8 mouse cellular contexts compared by ENCODE assay signal in the genomic region with DNA sequence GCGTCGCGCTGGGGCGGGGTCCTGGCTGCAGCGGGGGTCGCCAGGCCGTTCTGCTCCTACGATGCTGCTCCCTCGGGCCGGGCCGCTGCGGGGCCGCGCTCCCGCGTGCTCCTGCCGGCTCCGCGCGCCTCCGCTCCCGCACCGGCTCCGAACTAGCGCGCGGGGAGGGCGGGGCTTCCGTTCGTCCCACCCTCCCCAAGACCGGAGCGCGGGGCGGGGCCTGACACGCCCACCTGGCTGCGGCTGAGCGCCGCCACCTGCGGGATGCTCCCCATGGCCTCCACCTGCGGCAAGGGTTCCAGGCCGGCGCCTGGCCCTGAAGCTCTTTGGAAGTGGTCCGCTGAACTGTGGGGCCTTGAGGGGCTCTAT. TPM values are rescaled to one million over a fixed set of nuclear protein-coding genes. Genes with fewer than 3 reads are reported as not detected.
DNase-seq lines count a peak whose midpoint lies in the region; ATAC-seq lines count a peak whose summit lies in the region.

A gene (minus strand): TSS at position 157 of the 369 bp plus-strand sequence.

- H3K4me2 ChIP-seq in forebrain, embryonic 12.5 days: peak within 1 kb of the TSS; percentile 95
- H3K4me2 ChIP-seq in heart, embryonic 15.5 days: peak within 1 kb of the TSS; percentile 93
- peak within 1 kb of the TSS; percentile 83 for H3K4me2 ChIP-seq in liver, embryonic 12.5 days
- H3K4me2 ChIP-seq in neural tube, embryonic 11.5 days (ENCODE audit: low read depth): peak within 1 kb of the TSS; percentile 91

- ATAC-seq in forebrain, embryonic 12.5 days (ENCODE audit: low FRiP score): peak; percentile 85
- peak; percentile 54 for ATAC-seq in heart, embryonic 15.5 days (replicated peaks; ENCODE audit: insufficient number of reproducible peaks, insufficient read depth, low FRiP score, low read depth)
- peak; percentile 47; the same call in 1 of the 2 replicates for ATAC-seq in liver, embryonic 12.5 days
- peak; percentile 55 for ATAC-seq in neural tube, embryonic 11.5 days (ENCODE audit: insufficient read depth, low FRiP score, low TSS enrichment)

- peak within 1 kb of the TSS; percentile 91 for H3K9ac ChIP-seq in forebrain, embryonic 12.5 days
- H3K9ac ChIP-seq in heart, embryonic 15.5 days: peak within 1 kb of the TSS; percentile 60
- peak within 1 kb of the TSS; percentile 35; the same call in 1 of the 2 replicates for H3K9ac ChIP-seq in liver, embryonic 12.5 days
- H3K9ac ChIP-seq in neural tube, embryonic 11.5 days (ENCODE audit: low read length): peak within 1 kb of the TSS; percentile 77

- no peaks in the 10 kb centered on the region for H3K9me3 ChIP-seq in forebrain, embryonic 12.5 days
- H3K9me3 ChIP-seq in heart, embryonic 15.5 days (replicated peaks): no peaks in the 10 kb centered on the region
- H3K9me3 ChIP-seq in liver, embryonic 12.5 days (replicated peaks): no peaks in the 10 kb centered on the region
- H3K9me3 ChIP-seq in neural tube, embryonic 11.5 days (ENCODE audit: control insufficient read depth, low read length): no peaks in the 10 kb centered on the region

- H3K27me3 ChIP-seq in forebrain, embryonic 12.5 days: peaks cover 26% of the 10 kb centered on the region
- peaks cover 72% of the 10 kb centered on the region for H3K27me3 ChIP-seq in heart, embryonic 15.5 days
- peaks cover 88% of the 10 kb centered on the region for H3K27me3 ChIP-seq in liver, embryonic 12.5 days (replicated peaks)
- H3K27me3 ChIP-seq in neural tube, embryonic 11.5 days (ENCODE audit: control insufficient read depth, insufficient read depth, low read length): peaks cover 14% of the 10 kb centered on the region

- peak within 1 kb of the TSS; percentile 86 for H3K4me3 ChIP-seq in forebrain, embryonic 12.5 days (replicated peaks)
- peak within 1 kb of the TSS; percentile 74 for H3K4me3 ChIP-seq in heart, embryonic 15.5 days
- H3K4me3 ChIP-seq in liver, embryonic 12.5 days: peak within 1 kb of the TSS; percentile 57
- peak within 1 kb of the TSS; percentile 84 for H3K4me3 ChIP-seq in neural tube, embryonic 11.5 days (ENCODE audit: low read depth, low read length)

- DNase-seq in CD4-positive helper T cell, adult 2 months (ENCODE audit: low read depth, low spot score): peak; percentile 64
- peak; percentile 70 for DNase-seq in brain, embryonic 18.5 days (ENCODE audit: low read depth, low spot score)
- DNase-seq in kidney, postnatal 14 days: peak; percentile 83
- peak; percentile 85 for DNase-seq in neural tube, embryonic 11.5 days (ENCODE audit: low spot score)
- DNase-seq in testis, postnatal 10 days (ENCODE audit: low spot score): peak; percentile 78

- under 1% methylated on average over 33 of the region's 43 CpGs for WGBS in forebrain, embryonic 12.5 days
- under 1% methylated on average over 30 of the region's 43 CpGs for WGBS in heart, embryonic 15.5 days
- under 1% methylated on average over 38 of the region's 43 CpGs for WGBS in liver, embryonic 12.5 days (ENCODE audit: insufficient replicate concordance)
- under 1% methylated on average over 41 of the region's 43 CpGs for WGBS in neural tube, embryonic 11.5 days

- peaks cover 36% of the 10 kb centered on the region for H3K4me1 ChIP-seq in forebrain, embryonic 12.5 days
- peaks cover 47% of the 10 kb centered on the region for H3K4me1 ChIP-seq in heart, embryonic 15.5 days (replicated peaks)
- peaks cover 18% of the 10 kb centered on the region; the same call in 1 of the 2 replicates for H3K4me1 ChIP-seq in liver, embryonic 12.5 days
- H3K4me1 ChIP-seq in neural tube, embryonic 11.5 days (ENCODE audit: control insufficient read depth, insufficient read depth, low read length): peaks cover 15% of the 10 kb centered on the region; the same call in 1 of the 2 replicates

- peak within 1 kb of the TSS; percentile 86 for H3K27ac ChIP-seq in forebrain, embryonic 12.5 days
- H3K27ac ChIP-seq in heart, embryonic 15.5 days: no peak within 1 kb of the TSS
- H3K27ac ChIP-seq in liver, embryonic 12.5 days: no peak within 1 kb of the TSS
- H3K27ac ChIP-seq in neural tube, embryonic 11.5 days (ENCODE audit: low read depth, low read length): peak within 1 kb of the TSS; percentile 85

- no peaks in the 10 kb centered on the region for H3K36me3 ChIP-seq in forebrain, embryonic 12.5 days (replicated peaks)
- H3K36me3 ChIP-seq in heart, embryonic 15.5 days: no peaks in the 10 kb centered on the region
- H3K36me3 ChIP-seq in liver, embryonic 12.5 days: no peaks in the 10 kb centered on the region
- no peaks in the 10 kb centered on the region for H3K36me3 ChIP-seq in neural tube, embryonic 11.5 days (ENCODE audit: control insufficient read depth, insufficient read depth, low read length)

RNA-seq across cellular contexts. Expression of the gene that starts here (rescaled TPM):
- 11.4 and 13.7 TPM in 2 replicates for polyA plus RNA-seq in forebrain, embryonic 12.5 days (2016; fragmentation: Nextera tagmentation; extraction: Ambion mirVana)
- 1.4 and 2.0 TPM in 2 replicates for polyA plus RNA-seq in heart, embryonic 15.5 days (2015; fragmentation: Nextera tagmentation; extraction: Ambion mirVana)
- polyA plus RNA-seq in liver, embryonic 12.5 days (2016; fragmentation: Nextera tagmentation; extraction: Ambion mirVana): 0.11 and 0.14 TPM in 2 replicates
- polyA plus RNA-seq in neural tube, embryonic 11.5 days (2014; fragmentation: Nextera tagmentation; extraction: Ambion mirVana): 9.5 and 10.7 TPM in 2 replicates

Comparison
In these comparisons a context has a peak if more than half of its experiments do, and no peak if none do; other contexts are left out.
1. Peak in ATAC-seq, H3K4me3 ChIP-seq, H3K9ac ChIP-seq and H3K4me2 ChIP-seq in liver, embryonic 12.5 days; RNA of the gene not detected or under 1 TPM.
2. H3K27ac ChIP-seq: peak in forebrain, embryonic 12.5 days (single experiment) and neural tube, embryonic 11.5 days (single experiment); none in heart, embryonic 15.5 days (single experiment) and liver, embryonic 12.5 days (single experiment).
3. H3K9ac ChIP-seq: peak in every context shown above with its lines; median percentile 91 in forebrain, embryonic 12.5 days; 77 in neural tube, embryonic 11.5 days; 60 in heart, embryonic 15.5 days; 35 in liver, embryonic 12.5 days.
4. Peak in every context shown above with its lines, with median percentiles within 50 percentile points of each other: DNase-seq, ATAC-seq, H3K4me2 ChIP-seq and H3K4me3 ChIP-seq.